Mouse (Mus musculus): ENCODE measurements at regions not wholly inside any gene's neighbourhood (a gene's known extent, or its start where the extent isn't known, plus 50 kb on each side); places are given as distances from the start of the nearest gene placed in this dataset.

DNA sequence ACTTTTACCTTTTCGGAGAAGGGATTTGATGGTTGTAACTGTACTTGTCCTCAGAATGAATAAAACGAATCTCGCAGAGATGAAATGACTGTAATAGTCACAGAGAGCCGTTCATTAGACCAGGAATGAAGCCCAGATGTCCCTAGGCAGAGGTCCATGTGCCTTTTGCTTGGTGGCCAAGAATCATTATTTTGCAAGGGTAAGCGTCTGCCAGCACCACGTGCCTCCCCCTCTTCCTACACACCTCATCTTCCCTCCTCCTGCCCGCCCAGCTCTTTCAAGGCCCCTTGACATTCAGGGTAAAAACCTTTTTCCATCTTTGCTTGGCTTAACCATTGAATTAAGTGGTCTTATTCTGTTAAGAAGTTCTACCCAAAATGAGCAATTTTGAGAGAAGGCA lies 161.1 kb upstream of the Rad23b start:
- TF ChIP-seq CTCF (IDR thresholded peaks at IDR 0.05; ENCODE audit: low read depth, low read length) = no peak
- no peak for TF ChIP-seq EP300 (IDR thresholded peaks at IDR 0.05; ENCODE audit: insufficient read depth, low read depth, low read length)
- TF ChIP-seq POLR2A (IDR thresholded peaks at IDR 0.05; ENCODE audit: insufficient read depth, low read length) = no peak

Measured in ES-Bruce4 (cell line).